Mouse (Mus musculus) cerebellum, adult 2 months (tissue): ENCODE results near the gene Fam171a2.

Experiments used
- CTCF ChIP-seq: fragments of 200-500 bp; IDR thresholded peaks from 2 replicates; pipeline ENCODE4 v1.5.1; 2011; ENCODE audit warnings: low read depth, mild to moderate bottlenecking, control low read depth, low read length, moderate library complexity, borderline replicate concordance; ENCODE audit not compliant: insufficient read depth
- POLR2A ChIP-seq: fragments of 200-500 bp; IDR thresholded peaks from 2 replicates; pipeline ENCODE4 v1.6.1; 2011; ENCODE audit warnings: low read length, control low read depth, borderline replicate concordance; ENCODE audit not compliant: insufficient read depth

DNA sequence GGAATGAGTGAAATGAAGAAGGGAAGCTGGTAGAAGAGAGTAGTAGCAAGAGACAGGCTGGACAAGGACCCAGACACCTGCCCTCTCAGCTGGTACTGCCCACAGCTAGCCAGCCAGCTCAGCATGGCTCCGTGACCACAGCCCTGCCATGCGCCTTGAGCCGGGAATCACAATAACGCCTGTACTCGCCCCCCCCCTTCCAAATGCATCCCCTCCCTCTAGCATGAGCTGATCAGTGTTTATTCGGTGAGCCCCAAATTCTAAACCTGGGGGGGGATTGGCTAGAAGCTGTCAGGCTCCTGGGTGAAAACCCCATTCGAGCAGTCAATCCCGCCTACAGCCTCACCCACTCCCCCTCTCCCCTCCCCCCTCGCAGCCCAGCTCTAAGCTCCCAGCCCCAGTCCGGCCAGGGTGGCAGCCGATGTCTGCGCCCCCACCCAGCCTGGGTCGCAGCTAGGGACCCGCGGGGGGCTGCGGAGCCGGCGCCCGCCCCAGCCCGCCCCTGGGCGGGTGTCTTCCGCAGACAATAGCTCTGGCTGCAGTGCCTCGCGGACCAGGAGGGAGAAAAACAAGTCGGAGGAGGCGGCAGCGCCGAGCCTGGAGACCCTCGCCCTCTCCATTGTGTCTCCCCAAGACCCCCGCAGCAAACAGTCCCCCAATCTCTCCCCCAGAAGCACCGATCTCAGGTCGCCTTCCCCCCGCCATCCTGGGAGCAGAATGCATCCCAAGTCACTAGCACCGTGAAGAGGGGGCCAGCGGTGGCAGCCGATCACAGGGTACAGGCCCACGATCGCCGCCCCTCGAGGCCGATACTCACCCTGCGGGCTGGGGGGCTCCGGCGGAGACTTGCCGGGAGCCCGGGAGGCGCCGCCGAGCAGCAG, 661 bp downstream of the Fam171a2 start:
- TF ChIP-seq CTCF (no peak), POLR2A (no peak)
